Mouse (Mus musculus) heart, adult 2 months (tissue): ENCODE results near the gene Ptgs1. TPM values are rescaled to one million over a fixed set of nuclear protein-coding genes. Genes with fewer than 3 reads are reported as not detected.

Experiments used
- DNase-seq, 2 experiments: peaks; one replicate each; pipeline ENCODE4 v3.0.0; 2021
- H3K27ac ChIP-seq: fragments of 200-600 bp; 2 replicates; pipeline ENCODE4 v1.8.1; 2022
- H3K27me3 ChIP-seq: fragments of 200-500 bp; 2 replicates; pipeline ENCODE4 v1.6.1; 2012; ENCODE audit warnings: mild to moderate bottlenecking, low read length, inconsistent platforms, mixed read lengths; ENCODE audit not compliant: control insufficient read depth, insufficient read depth
- H3K36me3 ChIP-seq: fragments of 200-500 bp; 2 replicates; pipeline ENCODE4 v1.6.1; 2012; ENCODE audit warnings: low read length, inconsistent platforms; ENCODE audit not compliant: control insufficient read depth, insufficient read depth
- H3K4me1 ChIP-seq: fragments of 200-500 bp; 2 replicates; pipeline ENCODE4 v1.6.1; 2011; ENCODE audit warnings: low read length; ENCODE audit not compliant: control insufficient read depth, insufficient read depth
- H3K4me3 ChIP-seq: fragments of 200-600 bp; 2 replicates; pipeline ENCODE4 v1.8.1; 2022
- H3K79me2 ChIP-seq: fragments of 200-500 bp; replicated peaks from 2 replicates; pipeline ENCODE4 v1.6.1; 2012; ENCODE audit warnings: mild to moderate bottlenecking, inconsistent platforms, low read length, moderate library complexity, mixed read lengths; ENCODE audit not compliant: control insufficient read depth, insufficient read depth
- H3K9ac ChIP-seq: fragments of 200-500 bp; 2 replicates; pipeline ENCODE4 v1.6.1; 2012; ENCODE audit warnings: low read depth, mild to moderate bottlenecking, control low read depth, inconsistent platforms, low read length, mixed read lengths
- CTCF ChIP-seq: fragments of 200-600 bp; IDR thresholded peaks from 2 replicates; pipeline ENCODE4 v1.8.1; 2022; ENCODE audit warnings: antibody characterized with exemption, mild to moderate bottlenecking, moderate library complexity
- EP300 ChIP-seq: fragments of 200-500 bp; IDR thresholded peaks from 2 replicates; pipeline ENCODE4 v1.6.1; 2011; ENCODE audit warnings: low read depth, low read length, control low read depth; ENCODE audit not compliant: insufficient read depth
- POLR2A ChIP-seq: fragments of 200-500 bp; IDR thresholded peaks from 2 replicates; pipeline ENCODE4 v1.6.1; 2011; ENCODE audit warnings: mild to moderate bottlenecking, low read depth, low read length, control low read depth; ENCODE audit not compliant: insufficient read depth
- WGBS: fragments of 180-500 bp; shearing (Covaris S2); methylation state at CpG from one replicate; pipeline ENCODE4 v1.1.7; 2018; 5-methylcytosine and 5-hydroxymethylcytosine counted together
- intact Hi-C: fragments of 180-260 bp; cut with DNase I; formaldehyde crosslinking; loops from one replicate; pipeline ENCODE4 v1.15.1; 2025
- polyA plus RNA-seq: library from polyadenylated mRNA; depleted of rRNA; stranded (reverse); fragments of >200 nt; gene quantifications from 2 replicates; pipeline ENCODE4 v1.2.3, GENCODE M21; 2012
- total RNA-seq, 2 experiments: library from RNA; stranded (reverse); gene quantifications; 2 replicates each; pipeline ENCODE4 v1.2.3; 2021

Ptgs1 gene
- total and polyA plus RNA-seq, 3 experiments: 14.4 to 20.0 (median 15.8) TPM

GRCm38 (mm10) chr2:36211785-36212184 lies 18.4 kb upstream of the Ptgs1 start:
- WGBS: 64% methylated on average over 7 of the region's 7 CpGs
- Histone ChIP-seq H3K9ac (no peak overlapping the region), H3K36me3 (no peaks in the 10 kb centered on the region), H3K4me3 (no peak overlapping the region), H3K4me1 (peaks cover 11% of the 10 kb centered on the region), H3K27ac (no peak overlapping the region), H3K79me2 (no peaks in the 10 kb centered on the region), H3K27me3 (no peaks in the 10 kb centered on the region)
- no peak for DNase-seq
- no peak for TF ChIP-seq POLR2A
- TF ChIP-seq EP300: no peak
- no peak for TF ChIP-seq CTCF
- intact Hi-C loops: loop anchor here (5.0 kb wide), 1 partner anchor 74 kb away; the partner anchor contains the start of genes Mrrf and Rbm18

GRCm38 (mm10) chr2:36213108-36213507 lies 17.1 kb upstream of the Ptgs1 start:
- Histone ChIP-seq H3K4me3 (no peak overlapping the region), H3K27ac (no peak overlapping the region; the same call in 1 of the 2 replicates), H3K79me2 (no peaks in the 10 kb centered on the region), H3K4me1 (peaks cover 16% of the 10 kb centered on the region), H3K36me3 (no peaks in the 10 kb centered on the region), H3K9ac (no peak overlapping the region), H3K27me3 (no peaks in the 10 kb centered on the region)
- 6% methylated on average over 7 of the region's 7 CpGs for WGBS
- intact Hi-C loops: loop anchor here (5.0 kb wide), 1 partner anchor 76 kb away; the partner anchor contains the start of genes Mrrf and Rbm18
- TF ChIP-seq CTCF (0 out of 2 replicates have a peak, but pooled peaks have one; percentile 20), POLR2A (no peak), EP300 (0 out of 2 replicates have a peak, but pooled peaks have one; percentile 23)
- peak; percentile 40 to 66 for DNase-seq

GRCm38 (mm10) chr2:36214023-36214422 lies 16.2 kb upstream of the Ptgs1 start:
- H3K9ac ChIP-seq: no peak overlapping the region
- intact Hi-C loops: loop anchor here (1.0 to 5.0 kb wide), 4 partner anchors 62 to 230 kb away; partner anchors contain the start of genes Mrrf and Rbm18

GRCm38 (mm10) chr2:36214425-36214824 lies 15.8 kb upstream of the Ptgs1 start:
- H3K27ac ChIP-seq: no peak overlapping the region
- no peaks in the 10 kb centered on the region for H3K27me3 ChIP-seq
- no peaks in the 10 kb centered on the region for H3K79me2 ChIP-seq
- no peaks in the 10 kb centered on the region for H3K36me3 ChIP-seq
- peak; percentile 38 for TF ChIP-seq CTCF
- TF ChIP-seq POLR2A: no peak
- TF ChIP-seq EP300: 0 out of 2 replicates have a peak, but pooled peaks have one; percentile 13
- 57% methylated on average over 5 of the region's 5 CpGs for WGBS
- H3K4me1 ChIP-seq: peaks cover 18% of the 10 kb centered on the region
- H3K9ac ChIP-seq: no peak overlapping the region
- intact Hi-C loops: loop anchor here (1.0 to 5.0 kb wide), 4 partner anchors 62 to 230 kb away; partner anchors contain the start of genes Mrrf and Rbm18
- H3K4me3 ChIP-seq: no peak overlapping the region
- no peak for DNase-seq

More at GRCm38 (mm10) chr2:36214023-36214422, 16.2 kb upstream of the Ptgs1 start:
- Histone ChIP-seq H3K4me3 (no peak overlapping the region), H3K36me3 (no peaks in the 10 kb centered on the region), H3K27ac (peak overlapping the region; percentile 4; the same call in 1 of the 2 replicates), H3K4me1 (peaks cover 18% of the 10 kb centered on the region), H3K79me2 (no peaks in the 10 kb centered on the region), H3K27me3 (no peaks in the 10 kb centered on the region)
- under 1% methylated on average over 8 of the region's 8 CpGs for WGBS
- DNase-seq: peak; percentile 86 to 88
- peak; percentile 95 for TF ChIP-seq EP300
- TF ChIP-seq CTCF: peak; percentile 76
- TF ChIP-seq POLR2A: no peak

- no peak overlapping the region for H3K9ac ChIP-seq
- peaks cover 18% of the 10 kb centered on the region for H3K4me1 ChIP-seq
- intact Hi-C loops: no loop called here
- H3K4me3 ChIP-seq: no peak overlapping the region
- no peaks in the 10 kb centered on the region for H3K36me3 ChIP-seq
- H3K27me3 ChIP-seq: no peaks in the 10 kb centered on the region
- TF ChIP-seq POLR2A (no peak), EP300 (no peak), CTCF (no peak)
- 97% methylated on average over 5 of the region's 5 CpGs for WGBS
- no peaks in the 10 kb centered on the region for H3K79me2 ChIP-seq
- no peak overlapping the region for H3K27ac ChIP-seq
- no peak for DNase-seq
Measured at GRCm38 (mm10) chr2:36215203-36215739, 15.0 kb upstream of the Ptgs1 start.

GRCm38 (mm10) chr2:36216546-36216945 lies 13.7 kb upstream of the Ptgs1 start:
- no peak overlapping the region for H3K27ac ChIP-seq
- no peaks in the 10 kb centered on the region for H3K79me2 ChIP-seq
- intact Hi-C loops: no loop called here
- no peaks in the 10 kb centered on the region for H3K36me3 ChIP-seq
- peaks cover 18% of the 10 kb centered on the region for H3K4me1 ChIP-seq
- H3K27me3 ChIP-seq: no peaks in the 10 kb centered on the region
- peak in 1 of 2 experiments; percentile 46 for DNase-seq
- no peak overlapping the region for H3K9ac ChIP-seq
- no peak overlapping the region for H3K4me3 ChIP-seq
- TF ChIP-seq EP300 (no peak), CTCF (no peak), POLR2A (no peak)
